Mouse (Mus musculus) hindbrain, embryonic 14.5 days (tissue): Measurements from ENCODE around the gene P2ry2. TPM values are rescaled to one million over a fixed set of nuclear protein-coding genes. Genes with fewer than 3 reads are reported as not detected.

Source experiments
- ATAC-seq: fragments of 200-750 bp; cut with Nextera tagmentation; 2 replicates; pipeline ENCODE4 v1.8.0; 2017; ENCODE audit warnings: moderate number of reproducible peaks, mild to moderate bottlenecking, moderate TSS enrichment, moderate library complexity; ENCODE audit not compliant: low FRiP score
- DNase-seq: peaks from one replicate; pipeline ENCODE4 v3.0.0-alpha.2; 2015; ENCODE audit warnings: low spot score
- H3K27ac ChIP-seq: fragments of 300-500 bp; sonication (generic); 2 replicates; pipeline ENCODE4 v1.5.1; 2014; ENCODE audit warnings: mild to moderate bottlenecking, moderate library complexity
- H3K27me3 ChIP-seq: fragments of 300-500 bp; sonication (generic); 2 replicates; pipeline ENCODE4 v1.6.1; 2014; ENCODE audit warnings: mild to moderate bottlenecking, low read length, mixed read lengths; ENCODE audit not compliant: control insufficient read depth, insufficient read depth
- H3K36me3 ChIP-seq: fragments of 300-500 bp; sonication (generic); replicated peaks from 2 replicates; pipeline ENCODE4 v1.6.1; 2014; ENCODE audit not compliant: control insufficient read depth, insufficient read depth
- H3K4me1 ChIP-seq: fragments of 300-500 bp; sonication (generic); replicated peaks from 2 replicates; pipeline ENCODE4 v1.6.1; 2014; ENCODE audit warnings: antibody characterized with exemption, low read length, mixed read lengths; ENCODE audit not compliant: control insufficient read depth, insufficient read depth
- H3K4me2 ChIP-seq: fragments of 300-500 bp; sonication (generic); replicated peaks from 2 replicates; pipeline ENCODE4 v1.6.1; 2014; ENCODE audit warnings: mild to moderate bottlenecking, moderate library complexity
- H3K4me3 ChIP-seq: fragments of 300-500 bp; sonication (generic); replicated peaks from 2 replicates; pipeline ENCODE4 v1.5.1; 2014; ENCODE audit warnings: mild to moderate bottlenecking, low read length
- H3K9ac ChIP-seq: fragments of 300-500 bp; sonication (generic); 2 replicates; pipeline ENCODE4 v1.6.1; 2014
- H3K9me3 ChIP-seq: fragments of 300-500 bp; sonication (generic); 2 replicates; pipeline ENCODE4 v1.6.1; 2016; ENCODE audit warnings: low read length; ENCODE audit not compliant: control insufficient read depth
- WGBS: fragments of 180-500 bp; shearing (Covaris S2); extraction: QIAGEN DNeasy Blood & Tissue Kit; methylation state at CpG from one replicate; pipeline ENCODE4 v1.1.7; 2014; 5-methylcytosine and 5-hydroxymethylcytosine counted together
- polyA plus RNA-seq: library from polyadenylated mRNA; unstranded; fragments of >200 nt; fragmentation: Nextera tagmentation; extraction: Ambion mirVana; gene quantifications from 2 replicates; pipeline ENCODE4 v1.2.1, GENCODE M21; 2014

Gene P2ry2
- polyA plus RNA-seq, 1 experiment from 2014 or later = 0.20 TPM

- WGBS = 77% methylated on average over 7 of the region's 7 CpGs
- no peak for ATAC-seq
These were observed 51.5 kb downstream of the P2ry2 start for GRCm38 (mm10) chr7:100961146-100961545.

GRCm38 (mm10) chr7:100960462-100960861, 52.2 kb downstream of the P2ry2 start:
- H3K27ac ChIP-seq = no peak overlapping the region
- 73% methylated on average over 2 of the region's 2 CpGs for WGBS
- ATAC-seq (no peak), DNase-seq (no peak)
- no peaks in the 10 kb centered on the region for H3K9me3 ChIP-seq
- no peak overlapping the region for H3K9ac ChIP-seq
- no peak overlapping the region for H3K4me2 ChIP-seq
- H3K27me3 ChIP-seq = no peaks in the 10 kb centered on the region
- no peaks in the 10 kb centered on the region for H3K36me3 ChIP-seq
- no peak overlapping the region for H3K4me3 ChIP-seq
- H3K4me1 ChIP-seq = no peaks in the 10 kb centered on the region

More at GRCm38 (mm10) chr7:100961146-100961545, 51.5 kb downstream of the P2ry2 start:
- H3K27ac ChIP-seq = no peak overlapping the region
- H3K36me3 ChIP-seq = no peaks in the 10 kb centered on the region
- H3K4me2 ChIP-seq = no peak overlapping the region
- no peaks in the 10 kb centered on the region for H3K4me1 ChIP-seq
- H3K27me3 ChIP-seq = no peaks in the 10 kb centered on the region
- H3K9me3 ChIP-seq = no peaks in the 10 kb centered on the region
- no peak overlapping the region for H3K4me3 ChIP-seq
- no peak overlapping the region for H3K9ac ChIP-seq
- no peak for DNase-seq

DNA sequence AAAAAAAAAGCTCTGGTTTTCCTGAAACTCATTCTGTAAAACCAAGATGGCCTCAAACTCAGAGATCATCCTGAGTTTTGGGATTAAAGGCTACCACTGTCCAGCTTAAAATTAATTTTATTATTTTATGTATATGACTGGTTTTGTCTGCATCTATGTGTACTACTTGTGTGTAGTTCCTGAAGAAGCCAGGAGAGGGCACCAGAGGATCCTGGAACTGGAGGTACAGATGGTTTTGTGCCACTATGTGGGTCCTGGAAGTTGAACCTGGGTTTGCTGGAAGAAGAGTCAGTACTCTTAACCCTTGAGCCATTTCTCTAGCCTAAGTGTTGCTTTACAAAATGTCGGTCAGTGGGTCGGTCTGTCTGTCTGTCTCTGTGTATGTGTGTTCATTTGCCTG, 54.2 kb downstream of the P2ry2 start:
- H3K4me2 ChIP-seq = no peak overlapping the region
- ATAC-seq = no peak
- WGBS = 96% methylated on average over 2 of the region's 2 CpGs
- no peak overlapping the region for H3K9ac ChIP-seq
- no peak for DNase-seq
- H3K4me3 ChIP-seq = no peak overlapping the region
- H3K27ac ChIP-seq = no peak overlapping the region
- H3K27me3 ChIP-seq = no peaks in the 10 kb centered on the region
- no peaks in the 10 kb centered on the region for H3K9me3 ChIP-seq
- no peaks in the 10 kb centered on the region for H3K4me1 ChIP-seq
- H3K36me3 ChIP-seq = no peaks in the 10 kb centered on the region

- Histone ChIP-seq H3K27me3 (no peaks in the 10 kb centered on the region), H3K4me1 (no peaks in the 10 kb centered on the region), H3K9me3 (no peaks in the 10 kb centered on the region), H3K9ac (no peak overlapping the region), H3K27ac (no peak overlapping the region), H3K36me3 (no peaks in the 10 kb centered on the region), H3K4me2 (no peak overlapping the region), H3K4me3 (no peak overlapping the region)
- ATAC-seq = no peak
- WGBS = 89% methylated on average over 7 of the region's 7 CpGs
- DNase-seq = no peak
These were observed 60.0 kb downstream of the P2ry2 start for GRCm38 (mm10) chr7:100952686-100953085.

GRCm38 (mm10) chr7:100951903-100952302, 60.8 kb downstream of the P2ry2 start:
- no peak overlapping the region for H3K4me3 ChIP-seq
- H3K27me3 ChIP-seq = no peaks in the 10 kb centered on the region
- no peak overlapping the region for H3K9ac ChIP-seq
- H3K4me2 ChIP-seq = no peak overlapping the region
- no peak for DNase-seq
- WGBS = 61% methylated on average over 2 of the region's 2 CpGs
- no peaks in the 10 kb centered on the region for H3K36me3 ChIP-seq
- no peak for ATAC-seq
- H3K27ac ChIP-seq = no peak overlapping the region
- no peaks in the 10 kb centered on the region for H3K4me1 ChIP-seq
- H3K9me3 ChIP-seq = no peaks in the 10 kb centered on the region

GRCm38 (mm10) chr7:100950481-100951010, 62.1 kb downstream of the P2ry2 start:
- Histone ChIP-seq H3K4me2 (no peak overlapping the region), H3K4me1 (no peaks in the 10 kb centered on the region), H3K27me3 (no peaks in the 10 kb centered on the region), H3K4me3 (no peak overlapping the region), H3K36me3 (no peaks in the 10 kb centered on the region), H3K9me3 (no peaks in the 10 kb centered on the region), H3K9ac (no peak overlapping the region), H3K27ac (no peak overlapping the region)
- DNase-seq (no peak), ATAC-seq (no peak)
- WGBS = 69% methylated on average over 12 of the region's 12 CpGs

- H3K36me3 ChIP-seq = no peaks in the 10 kb centered on the region
- H3K4me1 ChIP-seq = no peaks in the 10 kb centered on the region
- H3K27me3 ChIP-seq = no peaks in the 10 kb centered on the region
- H3K4me3 ChIP-seq = no peak overlapping the region
- H3K9ac ChIP-seq = no peak overlapping the region
- 63% methylated on average over 5 of the region's 5 CpGs for WGBS
- DNase-seq (no peak), ATAC-seq (no peak)
- H3K9me3 ChIP-seq = no peaks in the 10 kb centered on the region
- no peak overlapping the region for H3K4me2 ChIP-seq
- peak overlapping the region; percentile 41; the same call in 1 of the 2 replicates for H3K27ac ChIP-seq
These were observed 62.6 kb downstream of the P2ry2 start for GRCm38 (mm10) chr7:100950031-100950430.

Other genes starting within 250 kb of the P2ry2 start
- 4.3 and 5.0 TPM in 2 replicates for gene Relt, start 149.4 kb downstream of the P2ry2 start, polyA plus RNA-seq
- 15.5 and 19.5 TPM in 2 replicates for gene Arhgef17, start 80.8 kb downstream of the P2ry2 start, polyA plus RNA-seq
- 2.6 and 3.5 TPM in 2 replicates for gene P2ry6, start 38.2 kb downstream of the P2ry2 start, polyA plus RNA-seq
- 48.2 and 51.5 TPM in 2 replicates for gene Fchsd2, start 80.0 kb upstream of the P2ry2 start, polyA plus RNA-seq